Mouse (Mus musculus) small intestine, adult 2 months (tissue): ENCODE data around the gene Sh3pxd2b.

Experiments used
- CTCF ChIP-seq: fragments of 200-500 bp; IDR thresholded peaks from 2 replicates; pipeline ENCODE4 v1.5.1; 2012; ENCODE audit warnings: low read depth, mild to moderate bottlenecking, control low read depth, inconsistent platforms, low read length, moderate library complexity, mixed read lengths; ENCODE audit not compliant: insufficient replicate concordance, insufficient read length; ENCODE audit errors: extremely low read depth
- POLR2A ChIP-seq: fragments of 200-500 bp; IDR thresholded peaks from 2 replicates; pipeline ENCODE4 v1.6.1; 2012; ENCODE audit warnings: low read depth, mild to moderate bottlenecking, control low read depth, inconsistent platforms, low read length, moderate library complexity

DNA sequence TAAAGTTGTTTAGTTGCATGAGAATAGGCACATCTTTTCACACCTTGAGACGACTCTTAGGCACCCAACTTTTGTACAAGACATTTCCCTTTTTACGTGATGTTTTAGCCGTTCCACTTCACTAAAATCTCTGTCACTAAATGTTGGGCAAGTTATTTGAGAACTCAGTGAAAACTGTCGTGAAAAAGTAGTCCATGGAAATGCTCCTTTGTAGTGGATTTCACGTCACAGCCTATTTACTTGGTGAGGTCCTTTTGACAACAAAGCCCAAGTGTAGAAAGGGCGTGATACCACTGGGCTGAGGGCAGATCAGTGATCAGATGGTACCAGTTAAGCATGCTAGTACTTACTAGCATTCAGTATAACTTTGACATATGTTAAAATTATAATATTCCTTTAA is 108.7 kb downstream of the Sh3pxd2b start:
- TF ChIP-seq CTCF: no peak
- no peak for TF ChIP-seq POLR2A
